Mouse (Mus musculus) urinary bladder, postnatal 14 days (tissue): ENCODE results near the gene Rsl1d1.

Source experiments
- DNase-seq: peaks from one replicate; pipeline ENCODE4 v3.0.0; 2021; ENCODE audit warnings: low spot score

Gene Rsl1d1

GRCm38 (mm10) chr16:11202571-11203554, at the start of gene Rsl1d1:
Rsl1d1 (minus strand) TSS chr16:11203331.
- DNase-seq = peak; percentile 91

GRCm38 (mm10) chr16:11247791-11248190, 44.7 kb upstream of the Rsl1d1 start:
- DNase-seq = no peak

DNA sequence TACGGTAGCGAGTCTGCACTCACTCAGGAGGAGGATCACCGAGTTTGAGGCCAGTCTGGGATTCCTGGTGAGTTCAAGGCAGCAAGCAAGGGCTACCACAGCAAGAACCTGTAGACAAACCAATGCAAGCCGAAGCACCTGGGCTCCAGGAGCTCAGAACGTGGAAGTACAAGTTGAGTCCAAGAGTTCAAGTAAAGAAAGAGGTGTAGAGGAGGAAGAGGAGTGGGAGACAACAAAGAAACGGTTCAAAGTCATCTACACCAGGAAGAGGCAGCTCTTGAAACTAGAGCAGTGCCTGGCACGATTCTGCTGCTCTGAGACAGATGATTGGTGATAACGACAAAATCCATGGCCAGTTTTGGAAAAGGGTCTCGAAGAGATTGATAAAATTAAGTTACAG, 42.6 kb upstream of the Rsl1d1 start:
- no peak for DNase-seq

DNA sequence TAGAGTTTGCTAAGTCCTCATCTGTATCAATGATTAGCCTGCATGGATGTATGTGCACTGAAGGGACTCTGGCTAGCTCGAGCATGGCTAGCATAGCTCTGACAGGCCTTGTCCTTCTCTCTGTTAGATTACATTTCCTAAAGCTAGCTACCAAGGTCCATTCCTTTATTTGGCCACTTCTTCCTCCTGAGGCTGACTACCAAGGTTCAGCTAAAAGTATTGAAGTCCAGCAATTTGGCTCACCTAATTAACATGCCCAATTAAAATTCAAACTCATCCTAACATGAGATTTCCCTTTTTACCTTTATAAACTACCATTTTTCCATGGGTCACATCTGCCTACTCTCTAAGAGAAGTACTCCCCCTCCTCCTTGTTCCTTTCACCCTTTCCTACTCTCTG, 39.3 kb upstream of the Rsl1d1 start:
- no peak for DNase-seq

GRCm38 (mm10) chr16:11217801-11218200, 14.7 kb upstream of the Rsl1d1 start:
- DNase-seq = no peak

GRCm38 (mm10) chr16:11203600-11204390, 664 bp upstream of the Rsl1d1 start:
- DNase-seq = no peak

DNA sequence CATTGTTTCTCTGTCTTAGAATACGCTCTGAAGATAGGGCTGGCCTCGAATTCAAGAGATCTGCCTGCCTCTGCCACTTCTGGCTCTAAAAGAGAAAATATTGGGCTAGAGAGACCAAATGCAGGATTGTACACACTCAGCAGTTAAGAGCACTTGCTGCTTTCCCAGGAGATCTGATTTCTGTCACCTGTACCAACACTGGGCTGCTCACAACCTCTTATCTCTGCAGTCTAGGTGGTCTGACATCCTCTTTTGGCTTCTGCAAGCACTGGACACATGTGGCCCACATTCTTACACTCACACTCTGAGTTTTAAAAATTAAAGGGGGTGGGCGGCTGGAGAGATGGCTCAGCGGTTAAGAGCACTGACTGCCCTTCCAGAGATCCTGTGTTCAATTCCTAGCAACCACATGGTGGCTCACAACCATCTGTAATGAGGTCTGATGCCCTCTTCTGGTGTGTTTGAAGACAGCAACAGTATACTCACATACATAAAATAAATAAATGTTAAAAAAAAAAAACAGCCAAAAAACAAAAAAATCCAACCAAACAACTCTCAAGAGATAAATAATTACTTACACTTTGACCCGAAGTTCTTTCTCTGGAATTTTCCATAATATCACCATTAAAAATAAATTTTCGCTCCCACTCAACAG, 1.3 kb downstream of the Rsl1d1 start:
- DNase-seq = no peak

DNA sequence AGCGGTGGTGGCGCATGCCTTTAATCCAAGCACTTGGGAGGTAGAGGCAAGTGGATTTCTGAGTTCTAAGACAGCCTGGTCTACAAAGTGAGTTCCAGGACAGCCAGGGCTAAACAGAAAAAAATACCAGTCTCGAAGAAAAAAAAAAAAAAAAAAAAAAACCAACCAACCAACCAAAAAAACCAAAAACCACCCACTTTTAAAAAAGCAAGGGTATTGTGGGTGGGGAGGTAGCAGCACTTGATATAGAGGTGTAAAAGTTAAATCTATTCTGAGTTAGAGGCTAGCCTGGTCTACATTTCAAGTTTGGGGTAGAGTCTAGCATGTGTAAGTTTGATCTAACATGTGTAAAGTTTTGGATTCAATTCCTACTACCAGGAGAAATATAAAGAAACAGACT, 2.9 kb downstream of the Rsl1d1 start:
- no peak for DNase-seq

DNA sequence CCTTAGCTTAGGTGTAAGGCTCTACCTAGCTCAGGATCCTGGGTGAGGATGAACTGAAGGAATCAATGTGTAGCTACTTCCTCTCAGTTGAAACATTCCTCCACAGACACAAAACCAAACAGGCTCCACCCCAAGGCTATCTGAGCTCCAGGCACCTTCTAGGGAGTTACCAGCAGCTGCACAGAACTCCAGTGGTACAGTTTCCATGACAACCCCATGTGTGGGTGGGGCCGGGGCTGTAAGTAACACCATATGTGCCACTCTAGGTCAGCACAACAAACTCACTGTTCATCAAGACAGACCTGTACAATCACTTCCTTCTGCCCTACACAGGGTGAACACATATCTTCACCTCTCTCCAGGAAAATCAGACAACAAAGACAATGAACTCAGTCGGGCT, 4.7 kb downstream of the Rsl1d1 start:
- no peak for DNase-seq

DNA sequence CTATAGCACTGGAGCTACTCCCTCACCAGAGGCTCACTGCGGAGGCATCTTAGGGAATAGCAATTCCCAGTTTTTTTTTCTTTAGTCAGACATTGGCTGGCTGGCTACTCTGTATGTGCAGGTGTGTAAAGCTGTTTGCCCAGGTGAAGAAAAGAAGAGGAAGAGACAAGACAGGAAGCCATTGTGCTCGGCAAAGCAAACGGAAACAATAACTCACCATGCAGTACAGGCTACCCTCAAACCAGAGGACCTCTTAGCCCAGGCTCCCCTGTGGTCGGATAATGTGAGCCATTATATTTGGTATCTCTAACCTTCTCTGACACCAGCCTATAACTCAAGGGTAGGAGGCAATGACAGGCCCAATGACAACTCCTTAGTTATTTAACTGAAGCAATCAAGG, 6.1 kb downstream of the Rsl1d1 start:
- no peak for DNase-seq

- no peak for DNase-seq
Observed at GRCm38 (mm10) chr16:11193231-11193630, 9.9 kb downstream of the Rsl1d1 start.

DNA sequence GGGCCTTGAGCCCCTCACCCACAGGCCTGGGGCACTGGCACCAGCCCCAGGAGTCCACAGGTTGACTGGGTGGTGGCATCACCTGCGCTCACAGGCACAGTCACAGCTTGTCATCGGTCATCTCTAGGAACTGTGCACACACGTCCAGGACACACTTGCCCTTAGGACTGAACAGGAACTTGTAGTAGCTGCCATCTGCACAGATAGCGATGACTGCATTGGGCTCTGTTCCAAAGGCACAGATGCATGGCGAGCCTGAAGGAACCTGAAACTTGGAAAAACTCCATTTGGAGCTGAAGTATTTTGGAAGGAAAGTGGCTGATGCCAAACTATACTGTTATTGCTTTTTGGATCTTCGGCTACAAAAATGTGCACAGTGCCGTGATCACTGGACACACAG, 13.0 kb downstream of the Rsl1d1 start:
- no peak for DNase-seq

DNA sequence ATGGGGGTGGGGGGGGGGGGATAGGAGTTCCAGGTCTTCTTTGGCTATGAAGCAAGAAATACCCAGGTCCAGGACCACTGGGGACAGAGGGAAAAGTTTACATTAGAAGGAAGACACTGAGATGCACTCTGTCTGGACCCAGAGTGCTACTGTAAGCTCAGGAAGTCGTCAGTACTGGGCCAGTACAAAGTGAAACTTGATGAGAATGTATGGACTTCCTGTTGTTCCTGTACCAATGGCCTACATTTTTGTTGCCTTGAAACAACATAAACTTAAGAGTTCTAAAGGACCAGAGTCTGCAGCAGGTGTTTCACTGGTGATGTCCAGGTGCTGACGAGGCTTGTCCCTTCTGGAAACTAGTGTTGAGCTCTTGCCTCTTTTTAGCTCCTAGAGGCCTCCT, 25.7 kb downstream of the Rsl1d1 start:
- DNase-seq = no peak

GRCm38 (mm10) chr16:11176884-11177244, 26.3 kb downstream of the Rsl1d1 start:
- DNase-seq = no peak

DNA sequence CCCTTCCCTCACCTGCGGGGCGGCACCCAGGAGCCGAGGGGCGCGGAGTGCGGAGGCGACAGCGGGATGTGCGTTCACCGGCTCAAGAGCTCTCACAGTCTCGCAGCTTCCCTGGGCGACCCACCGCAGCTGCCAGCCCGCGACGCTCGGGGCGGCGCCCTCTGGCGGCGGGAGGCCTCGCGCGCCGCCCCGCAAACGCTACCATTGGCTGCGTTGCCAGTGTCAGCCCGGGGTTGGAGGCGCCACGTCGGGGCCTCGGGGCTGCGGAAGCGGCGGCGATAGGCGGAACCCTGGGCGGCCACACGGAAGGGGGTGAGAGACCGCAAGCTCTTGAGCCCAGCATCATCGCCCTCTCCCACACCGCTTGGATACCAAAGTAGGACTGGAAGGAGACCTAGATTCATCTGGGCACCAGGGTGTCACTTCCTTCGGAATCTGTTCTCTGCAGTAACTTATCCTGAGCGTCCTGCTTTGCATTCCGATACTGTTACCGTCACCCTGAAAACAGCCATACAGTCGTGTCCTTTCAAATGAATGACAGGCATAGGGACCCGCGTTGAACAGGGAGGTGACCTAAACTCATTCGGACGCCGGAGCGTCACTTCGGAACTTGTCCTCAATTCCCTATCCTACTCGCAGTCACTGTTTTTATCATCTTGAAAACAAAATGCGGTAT, 26.8 kb downstream of the Rsl1d1 start, which contains the start of gene Zc3h7a:
Gene Zc3h7a, minus strand, starts transcription at position 186 of the 676 bp plus-strand sequence.
- DNase-seq = peak; percentile 90

GRCm38 (mm10) chr16:11175489-11176207, 27.5 kb downstream of the Rsl1d1 start:
- DNase-seq = peak; percentile 77

- DNase-seq = no peak
Observed at GRCm38 (mm10) chr16:11175100-11175488, 28.0 kb downstream of the Rsl1d1 start.

DNA sequence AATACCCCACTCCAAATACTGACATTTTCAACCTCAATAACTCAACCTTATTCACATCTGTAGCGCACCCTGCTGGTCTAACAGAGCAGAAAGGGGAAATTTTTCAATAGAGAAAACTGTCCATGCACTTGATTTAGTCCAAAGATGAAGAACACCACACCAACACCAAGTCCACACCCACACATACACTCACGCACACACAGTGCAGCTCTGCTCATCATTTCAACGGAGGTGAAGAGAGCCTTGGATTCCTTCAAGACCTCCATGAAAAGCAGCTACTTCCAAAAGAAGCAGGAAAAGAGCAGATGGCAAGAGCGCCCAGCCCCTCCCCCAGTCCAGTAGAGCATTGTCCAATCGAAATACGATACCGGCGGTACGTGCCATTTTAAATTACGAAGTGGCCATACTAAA, 28.5 kb downstream of the Rsl1d1 start:
- peak; percentile 64 for DNase-seq

- DNase-seq = no peak
Observed at GRCm38 (mm10) chr16:11171679-11172078, 31.5 kb downstream of the Rsl1d1 start.

DNA sequence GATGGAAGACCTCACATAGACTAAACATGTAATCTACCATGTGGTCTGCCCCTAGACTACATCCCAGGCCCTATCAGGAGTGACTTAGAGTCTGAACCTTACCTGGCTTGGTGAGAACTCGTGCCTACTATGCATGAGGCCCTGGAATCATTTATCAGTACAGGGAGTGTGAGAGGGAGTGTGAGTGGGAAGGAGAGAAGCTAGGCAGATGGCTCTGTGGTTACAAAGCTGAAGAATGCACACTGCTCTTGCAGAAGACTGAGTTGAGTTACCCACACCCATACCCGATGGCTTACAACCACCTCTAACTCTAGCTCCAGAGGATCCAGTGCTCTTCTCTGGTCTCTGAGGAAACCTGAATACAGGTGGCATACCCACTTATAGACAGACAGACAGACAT, 36.7 kb downstream of the Rsl1d1 start:
- DNase-seq = no peak

- DNase-seq = no peak
Observed at GRCm38 (mm10) chr16:11164695-11165255, 38.4 kb downstream of the Rsl1d1 start.
